Mouse (Mus musculus) heart, adult 8-10 months (tissue): ENCODE measurements around the gene Cstf1. TPM values are rescaled to one million over a fixed set of nuclear protein-coding genes. Genes with fewer than 3 reads are reported as not detected.

Source experiments
- DNase-seq: peaks from one replicate; pipeline ENCODE4 v3.0.0; 2022; ENCODE audit warnings: low spot score
- total RNA-seq, 4 experiments: library from RNA; stranded (reverse); gene quantifications; 2 replicates each; pipeline ENCODE4 v1.2.4; 2022

Cstf1 gene
- total RNA-seq, 4 experiments from 2014 or later, result 15.6 to 18.9 (median 17.9) TPM

- no peak for DNase-seq
Observed at GRCm38 (mm10) chr2:172413894-172414293, 43.4 kb downstream of the Cstf1 start.

- DNase-seq, result no peak
Observed at GRCm38 (mm10) chr2:172416218-172416617, 45.7 kb downstream of the Cstf1 start.

GRCm38 (mm10) chr2:172416876-172417275 is 46.4 kb downstream of the Cstf1 start:
- no peak for DNase-seq

- no peak for DNase-seq
Observed at GRCm38 (mm10) chr2:172418208-172418607, 47.7 kb downstream of the Cstf1 start.

GRCm38 (mm10) chr2:172430609-172431008 is 60.1 kb downstream of the Cstf1 start:
- DNase-seq, result no peak

Other genes starting within 250 kb of the Cstf1 start
- not detected for gene Mc3r, start 122.2 kb upstream of the Cstf1 start, total RNA-seq
- gene Fam210b, start 25.1 kb upstream of the Cstf1 start, total RNA-seq, result 1 to 10 TPM; 5.0 to 7.1 (median 5.9) TPM
- 1 to 10 TPM in 2 of 4 experiments, under 1 TPM in 2; 0.53 to 1.6 (median 0.83) TPM for gene Aurka, start 146 bp upstream of the Cstf1 start, total RNA-seq
- under 1 TPM; 0.09 to 0.53 (median 0.35) TPM for gene Cass4, start 23.1 kb downstream of the Cstf1 start, total RNA-seq
- gene Rtf2, start 69.9 kb downstream of the Cstf1 start, total RNA-seq, result 10 to 100 TPM; 30.2 to 38.1 (median 31.4) TPM
- not detected for gene Gcnt7, start 87.9 kb downstream of the Cstf1 start, total RNA-seq
- gene Fam209, start 101.8 kb downstream of the Cstf1 start, total RNA-seq, result not detected
- not detected for gene Tfap2c, start 178.9 kb downstream of the Cstf1 start, total RNA-seq